Mouse (Mus musculus) Patski (cell line): ENCODE measurements at regions not wholly inside any gene's neighbourhood (a gene's known extent, or its start where the extent isn't known, plus 50 kb on each side); places are given as distances from the start of the nearest gene placed in this dataset.

Source experiments
- ATAC-seq: fragments of 100-300 bp; one replicate; pipeline ENCODE4 v1.8.0; 2021
- CTCF ChIA-PET: fragments of 350-600 bp; sonication (Branson Sonifier 250); formaldehyde crosslinking; loops from one replicate; lab custom pipeline; 2022; ENCODE audit warnings: inconsistent platforms; lab: Charles Lee
- POLR2A ChIA-PET: fragments of 350-600 bp; sonication (Branson Sonifier 250); formaldehyde crosslinking; loops from one replicate; lab custom pipeline; 2022; ENCODE audit warnings: antibody characterized with exemption, inconsistent platforms; lab: Charles Lee
- DNase-seq: peaks from one replicate; pipeline ENCODE4 v3.0.0-alpha.2; 2011; ENCODE audit warnings: low read depth, low spot score
- H3K27me3 ChIP-seq: fragments of 371-371 bp; one replicate; pipeline ENCODE4 v1.5.1; 2021
- CTCF ChIP-seq: fragments of 100-300 bp; IDR thresholded peaks from one replicate; pipeline ENCODE4 v1.5.1; 2021
- in situ Hi-C: fragments of 300-500 bp; cut with MboI; formaldehyde crosslinking; loops from 3 replicates; pipeline ENCODE4 v1.11.1; 2018; ENCODE audit warnings: low pct_unique_long_range_greater_than_20kb, mixed read lengths

- DNase-seq (no peak), ATAC-seq (no peak)
- CTCF ChIA-PET = interaction anchor here (0.8 to 2.2 kb wide), 5 partner anchors 9 to 377 kb away, joined by 3 to 15 read pairs (median 4); no protein-coding TSS in a partner anchor
- POLR2A ChIA-PET = no interaction called here
- peaks cover 26% of the 10 kb centered on the region for H3K27me3 ChIP-seq
- in situ Hi-C loops = loop anchor here (10.0 to 25.0 kb wide), 2 partner anchors 370 to 593 kb away; no protein-coding TSS in a partner anchor
- no peak for TF ChIP-seq CTCF
Measured at GRCm38 (mm10) chr8:78004891-78005290, 208.2 kb upstream of the Ttc29 start.

DNA sequence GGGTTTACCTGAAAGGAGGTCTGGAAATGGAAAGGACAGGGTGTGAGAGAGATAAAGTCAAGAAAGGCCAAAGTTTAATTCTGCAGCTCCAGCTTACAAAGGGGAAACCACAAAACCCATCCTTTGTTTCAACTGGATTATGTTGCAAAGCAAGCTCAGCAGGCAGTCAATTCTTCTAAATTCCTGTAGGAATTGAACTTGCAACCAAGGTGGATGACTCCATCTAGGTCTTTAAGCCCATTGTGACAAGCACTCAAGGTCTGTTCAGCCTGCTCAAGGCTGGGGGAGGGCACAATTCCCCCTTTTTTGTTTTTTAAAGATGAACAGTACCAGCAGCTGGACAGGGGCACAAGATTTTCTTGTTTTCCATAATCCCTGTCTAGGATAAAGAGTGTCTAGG, 200.0 kb upstream of the Ttc29 start:
- in situ Hi-C loops = loop anchor here (25.0 kb wide), 1 partner anchor 601 kb away; no protein-coding TSS in a partner anchor
- peaks cover 30% of the 10 kb centered on the region for H3K27me3 ChIP-seq
- DNase-seq (no peak), ATAC-seq (no peak)
- TF ChIP-seq CTCF = no peak
- POLR2A ChIA-PET = interaction anchor here (0.6 kb wide), 1 partner anchor 1018 kb away, joined by 4 read pairs; no protein-coding TSS in a partner anchor
- CTCF ChIA-PET = no interaction called here

GRCm38 (mm10) chr8:78018430-78019180, 194.5 kb upstream of the Ttc29 start:
- H3K27me3 ChIP-seq = no peaks in the 10 kb centered on the region
- ATAC-seq (no peak), DNase-seq (no peak)
- in situ Hi-C loops = loop anchor here (25.0 kb wide), 1 partner anchor 606 kb away; no protein-coding TSS in a partner anchor
- CTCF ChIA-PET = no interaction called here
- POLR2A ChIA-PET = no interaction called here
- no peak for TF ChIP-seq CTCF

- CTCF ChIA-PET = no interaction called here
- no peak for ATAC-seq
- in situ Hi-C loops = loop anchor here (25.0 kb wide), 1 partner anchor 609 kb away; no protein-coding TSS in a partner anchor
Measured at GRCm38 (mm10) chr8:78021473-78021872, 191.6 kb upstream of the Ttc29 start.

DNA sequence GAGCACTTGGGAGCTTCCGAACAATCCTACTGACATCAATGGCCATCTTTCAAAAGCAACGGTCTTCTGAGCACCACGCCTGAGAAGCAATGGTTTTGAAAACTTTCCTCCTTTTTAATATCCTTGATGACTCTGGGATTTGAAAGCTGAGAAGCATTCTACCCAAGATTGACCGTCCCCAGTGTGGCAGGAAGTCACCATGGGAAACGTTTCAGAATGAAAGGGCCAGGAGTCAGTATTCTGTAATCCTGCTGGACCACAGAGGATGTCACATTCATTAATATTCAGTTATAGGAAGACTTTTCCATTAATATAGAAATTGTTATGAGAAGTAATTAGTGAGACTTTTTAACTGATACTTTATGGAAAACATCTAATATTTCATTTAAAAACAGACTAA, 190.1 kb upstream of the Ttc29 start:
- no peak for TF ChIP-seq CTCF
- ChIA-PET POLR2A (no interaction called here), CTCF (no interaction called here)
- ATAC-seq (no peak), DNase-seq (no peak)
- in situ Hi-C loops = loop anchor here (25.0 kb wide), 1 partner anchor 611 kb away; no protein-coding TSS in a partner anchor
- H3K27me3 ChIP-seq = no peaks in the 10 kb centered on the region

More at GRCm38 (mm10) chr8:78021473-78021872, 191.6 kb upstream of the Ttc29 start:
- H3K27me3 ChIP-seq = no peaks in the 10 kb centered on the region
- DNase-seq = no peak
- POLR2A ChIA-PET = no interaction called here
- no peak for TF ChIP-seq CTCF

DNA sequence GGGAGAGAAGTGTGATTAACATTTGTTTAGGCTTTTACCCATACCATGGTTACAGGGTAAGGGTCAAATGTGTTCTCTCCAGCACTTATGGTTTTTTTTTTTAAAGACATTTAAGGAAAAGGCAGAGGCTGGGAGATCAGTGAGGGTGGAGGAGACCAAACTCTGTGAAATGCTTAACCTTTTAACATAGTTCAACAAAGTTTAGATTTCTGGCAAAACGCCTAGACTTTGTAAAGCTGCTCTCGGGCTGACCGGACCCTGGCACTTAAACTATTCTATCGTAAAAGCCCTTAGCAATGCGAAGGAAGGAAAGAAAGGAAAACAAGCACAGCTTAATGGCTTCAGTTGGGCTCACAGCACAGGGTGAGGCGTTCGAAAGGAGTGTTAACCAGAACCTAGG, 189.6 kb upstream of the Ttc29 start:
- ChIA-PET POLR2A (no interaction called here), CTCF (no interaction called here)
- DNase-seq (no peak), ATAC-seq (peak; percentile 47)
- in situ Hi-C loops = loop anchor here (25.0 kb wide), 1 partner anchor 611 kb away; no protein-coding TSS in a partner anchor
- H3K27me3 ChIP-seq = no peaks in the 10 kb centered on the region
- TF ChIP-seq CTCF = no peak

- TF ChIP-seq CTCF = no peak
- DNase-seq (no peak), ATAC-seq (no peak)
- in situ Hi-C loops = loop anchor here (25.0 kb wide), 1 partner anchor 612 kb away; no protein-coding TSS in a partner anchor
- H3K27me3 ChIP-seq = no peaks in the 10 kb centered on the region
- POLR2A ChIA-PET = no interaction called here
- CTCF ChIA-PET = interaction anchor here (1.2 kb wide), 1 partner anchor 15 kb away, joined by 4 read pairs; no protein-coding TSS in a partner anchor
Measured at GRCm38 (mm10) chr8:78023936-78024335, 189.2 kb upstream of the Ttc29 start.

GRCm38 (mm10) chr8:78024964-78025363, 188.1 kb upstream of the Ttc29 start:
- ChIA-PET POLR2A (no interaction called here), CTCF (interaction anchor here (1.2 kb wide), 1 partner anchor 16 kb away, joined by 4 read pairs; no protein-coding TSS in a partner anchor)
- ATAC-seq (no peak), DNase-seq (no peak)
- no peaks in the 10 kb centered on the region for H3K27me3 ChIP-seq
- TF ChIP-seq CTCF = no peak
- in situ Hi-C loops = loop anchor here (25.0 kb wide), 1 partner anchor 613 kb away; no protein-coding TSS in a partner anchor

DNA sequence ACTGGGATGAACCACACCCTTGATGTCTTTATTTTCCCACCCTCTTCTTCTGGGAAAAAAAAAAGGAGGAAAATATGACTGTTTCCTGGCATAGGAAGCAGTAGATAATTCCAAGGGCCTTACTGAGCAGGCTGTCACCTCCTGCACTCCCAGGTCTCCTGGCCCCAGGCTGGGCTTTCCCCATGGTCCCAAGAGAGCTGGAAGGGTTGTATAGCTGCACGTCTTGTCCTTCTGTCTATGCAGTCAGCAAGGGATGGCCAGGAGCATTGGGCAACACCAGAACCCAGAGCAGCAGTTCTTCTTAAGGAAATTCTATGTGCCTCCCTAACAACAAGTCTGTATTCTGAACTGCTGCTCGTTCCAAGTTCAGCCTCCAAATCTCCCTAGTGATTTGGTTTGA, 185.7 kb upstream of the Ttc29 start:
- no peak for DNase-seq
- no peaks in the 10 kb centered on the region for H3K27me3 ChIP-seq
- ChIA-PET CTCF (no interaction called here), POLR2A (no interaction called here)
- in situ Hi-C loops = no loop called here
- TF ChIP-seq CTCF = no peak
- ATAC-seq = no peak

DNA sequence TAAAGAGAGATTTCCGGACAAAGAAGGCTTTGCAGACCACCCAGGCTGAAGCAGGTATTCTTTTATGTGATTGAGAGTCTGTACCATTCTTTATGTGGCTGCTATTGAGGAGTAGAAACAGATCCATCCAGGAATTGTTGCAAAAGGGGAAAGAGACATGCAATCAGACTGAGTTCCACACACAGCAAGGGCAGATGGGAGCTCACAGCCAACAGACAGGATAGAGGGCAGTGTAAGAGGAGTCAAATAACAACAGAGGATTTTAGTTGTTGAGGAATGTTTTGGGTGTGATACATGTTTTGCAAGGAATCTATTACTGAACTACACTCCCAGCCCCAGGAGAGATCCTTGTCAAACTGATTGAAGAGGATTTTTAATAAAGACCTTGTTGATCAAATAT, 184.2 kb upstream of the Ttc29 start:
- no peak for DNase-seq
- TF ChIP-seq CTCF = no peak
- no peak for ATAC-seq
- no peaks in the 10 kb centered on the region for H3K27me3 ChIP-seq
- POLR2A ChIA-PET = no interaction called here
- in situ Hi-C loops = no loop called here
- CTCF ChIA-PET = no interaction called here

DNA sequence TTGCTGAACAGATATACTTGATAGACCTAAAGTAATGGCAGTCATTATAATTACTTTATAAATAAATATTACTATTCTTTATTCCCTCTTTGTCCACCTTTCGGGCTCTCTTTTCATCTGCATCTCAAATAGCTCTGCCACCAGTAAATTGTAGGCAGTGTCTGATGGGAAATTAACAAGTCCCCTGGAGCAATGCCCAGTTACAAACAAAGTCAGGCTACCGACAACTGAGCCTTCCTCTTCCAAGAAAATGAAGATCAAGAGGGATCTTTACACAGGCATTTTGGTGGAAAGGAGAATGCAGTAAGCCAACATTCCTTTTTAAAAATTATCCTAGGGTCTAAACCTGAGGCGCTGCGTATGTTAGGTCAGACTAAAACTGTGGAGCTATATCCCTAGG, 181.3 kb upstream of the Ttc29 start:
- ChIA-PET CTCF (interaction anchor here (0.9 kb wide), 1 partner anchor 413 kb away, joined by 3 read pairs; no protein-coding TSS in a partner anchor), POLR2A (no interaction called here)
- ATAC-seq (no peak), DNase-seq (no peak)
- in situ Hi-C loops = no loop called here
- no peak for TF ChIP-seq CTCF
- H3K27me3 ChIP-seq = peaks cover 2% of the 10 kb centered on the region
